Mouse (Mus musculus): ENCODE results near the gene Gm49661. TPM values are rescaled to one million over a fixed set of nuclear protein-coding genes. Genes with fewer than 3 reads are reported as not detected.

Gm49661 gene
- polyA plus RNA-seq, 1 experiment from 2014 or later, result not detected

DNA sequence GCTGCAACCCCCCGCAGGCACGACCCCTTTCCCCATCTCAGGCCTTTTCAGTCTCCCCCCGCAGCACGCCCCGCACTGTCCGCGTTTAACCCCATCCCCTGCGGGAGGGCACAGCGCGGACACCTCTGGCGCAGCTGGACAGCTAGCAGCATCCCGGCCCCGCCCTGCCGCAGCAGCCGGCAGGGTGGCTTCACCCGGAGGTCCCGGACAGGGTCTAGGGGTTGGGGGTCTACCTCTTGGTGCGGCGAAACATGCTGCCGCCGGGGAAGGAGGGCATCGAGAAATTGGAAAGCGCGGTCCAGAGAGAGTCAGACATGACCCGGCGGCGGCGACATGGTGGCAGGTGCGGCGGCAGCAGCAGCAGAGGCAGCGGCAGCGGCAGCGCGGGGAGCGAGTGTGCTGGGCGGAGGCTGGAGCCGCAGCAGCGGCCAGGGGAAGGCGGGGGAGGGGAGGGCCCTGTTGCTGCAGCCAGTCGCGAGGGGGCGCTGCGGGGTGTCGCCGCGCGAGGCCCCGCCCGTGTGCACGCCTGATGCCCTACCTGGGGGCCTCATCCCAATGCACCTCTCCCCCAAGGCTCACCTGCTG lies 32.2 kb downstream of the Gm49661 start, which contains the start of gene Mast1:
Gene Mast1, minus strand, starts transcription at position 398 of the 585 bp plus-strand sequence.
- ATAC-seq (ENCODE audit: insufficient number of reproducible peaks, insufficient read depth, low FRiP score, low TSS enrichment), result no peak
- peak within 1 kb of the TSS; percentile 44 for H3K4me3 ChIP-seq
- H3K36me3 ChIP-seq, result no peaks in the 10 kb centered on the region
- H3K4me2 ChIP-seq (replicated peaks), result peak within 1 kb of the TSS; percentile 74
- H3K9me3 ChIP-seq, result no peaks in the 10 kb centered on the region
- peaks cover 68% of the 10 kb centered on the region for H3K27me3 ChIP-seq
- H3K27ac ChIP-seq, result no peak within 1 kb of the TSS
- H3K9ac ChIP-seq, result peak within 1 kb of the TSS; percentile 41
- peaks cover 16% of the 10 kb centered on the region for H3K4me1 ChIP-seq
- under 1% methylated on average over 46 of the region's 50 CpGs for WGBS

DNA sequence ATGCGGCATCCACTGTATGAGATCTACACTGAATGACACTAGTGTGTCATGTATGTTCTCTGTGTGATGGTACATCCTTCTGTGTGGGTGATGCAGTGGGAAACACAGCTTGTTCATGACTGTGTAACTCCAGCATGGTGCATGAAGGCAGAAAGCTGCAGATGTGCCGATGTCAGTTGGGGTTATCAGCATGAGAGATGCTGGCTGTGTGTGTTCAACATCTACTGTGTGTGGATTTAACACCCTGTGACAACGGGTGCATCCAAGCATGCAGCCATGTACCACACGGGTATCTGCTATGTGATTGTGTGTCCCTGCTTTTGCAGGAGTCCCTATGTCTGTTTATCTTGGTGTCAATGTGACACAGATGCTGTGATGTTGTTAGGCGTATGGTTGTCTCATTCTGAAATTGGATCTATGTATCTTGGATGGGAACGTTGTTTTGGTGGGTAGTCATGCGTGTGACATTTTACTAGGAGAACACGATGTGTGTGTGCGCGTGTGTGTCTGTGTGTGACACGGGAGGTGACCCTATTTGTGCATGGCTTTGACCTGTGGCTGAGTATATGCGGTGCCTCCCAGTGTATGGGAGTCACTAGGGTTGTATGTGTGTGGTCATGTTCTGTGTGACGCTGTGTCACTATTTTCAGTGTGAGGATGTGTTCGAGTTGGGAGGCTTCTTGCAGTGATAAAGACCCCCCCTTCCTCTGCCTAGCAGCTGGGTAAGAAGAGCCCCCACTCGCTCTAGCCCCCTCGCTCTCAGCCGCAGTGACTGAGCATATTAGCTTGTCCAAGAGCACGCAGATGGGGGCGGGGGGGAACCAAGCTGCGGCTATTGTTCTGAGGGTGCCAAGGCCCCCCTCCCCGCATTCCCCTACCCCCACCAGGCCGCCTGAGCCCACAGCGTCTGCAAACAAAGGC lies 32.9 kb downstream of the Gm49661 start:
- Histone ChIP-seq H3K4me1 (peaks cover 16% of the 10 kb centered on the region), H3K36me3 (no peaks in the 10 kb centered on the region), H3K27ac (no peak overlapping the region), H3K9ac (peak overlapping the region; percentile 41; the same call in 1 of the 2 replicates), H3K4me3 (peak overlapping the region; percentile 44), H3K9me3 (no peaks in the 10 kb centered on the region), H3K27me3 (peaks cover 76% of the 10 kb centered on the region), H3K4me2 (replicated peaks) (peak overlapping the region; percentile 74)
- 24% methylated on average over 23 of the region's 23 CpGs for WGBS
- no peak for ATAC-seq (ENCODE audit: insufficient number of reproducible peaks, insufficient read depth, low FRiP score, low TSS enrichment)

DNA sequence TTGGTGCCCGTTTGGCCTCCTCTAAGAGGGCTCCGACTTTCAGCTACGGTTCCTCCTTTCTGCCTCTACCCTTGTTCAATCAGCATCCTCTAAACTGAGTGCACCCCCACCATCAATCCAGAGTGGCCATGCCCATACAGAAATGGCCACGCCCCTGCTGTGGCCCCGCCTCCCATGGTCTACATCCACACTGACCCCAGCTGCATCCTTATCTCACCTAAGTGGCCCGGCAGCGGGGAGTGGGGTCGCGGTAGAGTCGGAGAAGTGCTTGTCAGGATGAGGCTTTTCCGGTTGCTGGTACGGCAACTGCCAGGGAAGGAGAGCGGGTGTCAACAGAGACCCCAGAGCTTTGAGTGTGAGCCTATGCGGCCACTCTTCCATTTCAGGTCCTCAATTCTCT lies 33.7 kb downstream of the Gm49661 start:
- Histone ChIP-seq H3K4me2 (replicated peaks) (peak overlapping the region; percentile 74; the same call in 1 of the 2 replicates), H3K9me3 (no peaks in the 10 kb centered on the region), H3K4me3 (peak overlapping the region; percentile 20), H3K27ac (no peak overlapping the region), H3K36me3 (no peaks in the 10 kb centered on the region), H3K27me3 (peaks cover 75% of the 10 kb centered on the region), H3K4me1 (peaks cover 16% of the 10 kb centered on the region), H3K9ac (no peak overlapping the region)
- no peak for ATAC-seq (ENCODE audit: insufficient number of reproducible peaks, insufficient read depth, low FRiP score, low TSS enrichment)
- 3% methylated on average over 14 of the region's 14 CpGs for WGBS

DNA sequence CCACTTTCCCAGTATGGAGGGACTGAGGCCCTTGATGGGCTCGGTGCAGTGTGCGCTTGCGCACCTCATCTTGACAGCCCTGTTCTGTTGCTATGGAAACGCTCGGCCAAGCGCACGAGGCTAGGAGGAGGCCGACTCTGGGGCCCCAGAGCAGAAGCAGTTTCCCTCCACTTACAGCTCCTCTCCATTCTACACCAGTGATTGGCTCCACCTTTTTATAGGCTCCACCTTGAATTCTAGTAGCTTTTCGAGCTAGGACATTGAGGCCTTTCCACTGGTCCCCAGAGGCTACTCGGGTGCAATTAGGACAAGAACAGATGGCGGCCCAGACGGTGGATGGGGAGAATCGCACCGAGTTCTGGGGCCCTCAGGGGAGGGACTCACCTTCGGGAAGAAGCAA lies 34.4 kb downstream of the Gm49661 start:
- Histone ChIP-seq H3K9ac (no peak overlapping the region), H3K4me3 (peak overlapping the region; percentile 6; the same call in 1 of the 2 replicates), H3K4me2 (replicated peaks) (peak overlapping the region; percentile 74; the same call in 1 of the 2 replicates), H3K4me1 (peaks cover 16% of the 10 kb centered on the region), H3K9me3 (no peaks in the 10 kb centered on the region), H3K36me3 (no peaks in the 10 kb centered on the region), H3K27ac (no peak overlapping the region), H3K27me3 (peaks cover 78% of the 10 kb centered on the region)
- WGBS, result 2% methylated on average over 15 of the region's 15 CpGs
- peak; percentile 77 for ATAC-seq (ENCODE audit: insufficient number of reproducible peaks, insufficient read depth, low FRiP score, low TSS enrichment)

DNA sequence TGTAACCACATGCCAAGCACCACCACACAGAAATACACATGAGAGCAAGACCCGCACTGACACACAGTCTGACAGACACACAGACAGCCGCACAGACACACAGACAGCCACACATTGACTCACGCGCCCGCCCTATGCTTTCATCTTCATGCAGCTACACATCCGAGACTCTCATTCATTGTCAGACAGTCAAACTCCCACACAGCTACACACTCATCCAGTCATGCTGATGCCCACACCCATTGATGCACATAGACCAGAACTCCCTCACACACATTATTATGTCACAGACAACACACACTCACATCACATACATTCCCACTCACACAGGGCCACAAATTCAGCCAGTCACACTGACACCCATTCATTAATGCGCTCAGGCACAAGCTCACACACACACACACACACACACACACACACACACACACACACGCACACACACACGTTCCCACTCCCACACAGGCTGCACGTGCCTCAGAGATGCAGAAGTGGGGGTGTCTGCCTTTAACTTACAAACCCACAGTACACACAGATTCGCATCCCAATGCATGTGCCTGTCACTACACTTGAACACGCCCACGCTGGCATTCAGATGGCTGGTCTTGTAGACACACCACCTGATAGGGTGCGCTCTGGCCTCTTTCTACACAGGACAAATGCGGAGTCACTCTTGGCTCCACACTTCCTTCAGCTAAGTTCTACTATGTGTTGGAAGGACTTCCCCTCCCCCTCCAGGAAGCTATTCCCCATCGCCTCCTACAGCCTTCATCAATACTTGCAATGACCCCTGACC lies 35.3 kb downstream of the Gm49661 start:
- Histone ChIP-seq H3K4me3 (no peak overlapping the region), H3K9ac (no peak overlapping the region), H3K27ac (no peak overlapping the region), H3K4me2 (replicated peaks) (no peak overlapping the region), H3K27me3 (peaks cover 83% of the 10 kb centered on the region), H3K4me1 (peaks cover 16% of the 10 kb centered on the region), H3K36me3 (no peaks in the 10 kb centered on the region), H3K9me3 (no peaks in the 10 kb centered on the region)
- no peak for ATAC-seq (ENCODE audit: insufficient number of reproducible peaks, insufficient read depth, low FRiP score, low TSS enrichment)
- 77% methylated on average over 16 of the region's 16 CpGs for whole genome bisulfite sequencing

DNA sequence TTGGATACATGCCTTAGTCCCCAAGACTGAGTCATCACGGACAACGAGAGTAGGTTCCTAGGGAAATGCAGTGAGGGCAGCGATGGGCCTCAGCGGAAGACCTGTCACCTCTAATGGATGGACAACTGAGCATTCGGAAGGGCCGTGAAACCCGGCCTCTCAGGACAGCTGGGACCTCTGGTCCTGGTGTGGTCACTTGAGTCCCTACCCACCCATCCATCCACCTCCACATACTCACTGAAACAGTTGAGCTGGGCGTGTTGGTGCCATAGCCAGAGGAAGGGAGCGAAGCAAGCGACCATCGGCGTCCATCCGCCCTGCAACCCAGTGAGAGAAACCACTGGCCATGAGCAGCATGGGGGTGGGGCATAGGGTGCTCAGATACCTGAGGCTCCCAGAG lies 38.7 kb downstream of the Gm49661 start:
- Histone ChIP-seq H3K4me2 (replicated peaks) (no peak overlapping the region), H3K9ac (no peak overlapping the region), H3K36me3 (no peaks in the 10 kb centered on the region), H3K4me3 (no peak overlapping the region), H3K27ac (no peak overlapping the region), H3K4me1 (peaks cover 7% of the 10 kb centered on the region; the same call in 1 of the 2 replicates), H3K27me3 (peaks cover 60% of the 10 kb centered on the region), H3K9me3 (no peaks in the 10 kb centered on the region)
- 83% methylated on average over 13 of the region's 13 CpGs for WGBS
- no peak for ATAC-seq (ENCODE audit: insufficient number of reproducible peaks, insufficient read depth, low FRiP score, low TSS enrichment)

DNA sequence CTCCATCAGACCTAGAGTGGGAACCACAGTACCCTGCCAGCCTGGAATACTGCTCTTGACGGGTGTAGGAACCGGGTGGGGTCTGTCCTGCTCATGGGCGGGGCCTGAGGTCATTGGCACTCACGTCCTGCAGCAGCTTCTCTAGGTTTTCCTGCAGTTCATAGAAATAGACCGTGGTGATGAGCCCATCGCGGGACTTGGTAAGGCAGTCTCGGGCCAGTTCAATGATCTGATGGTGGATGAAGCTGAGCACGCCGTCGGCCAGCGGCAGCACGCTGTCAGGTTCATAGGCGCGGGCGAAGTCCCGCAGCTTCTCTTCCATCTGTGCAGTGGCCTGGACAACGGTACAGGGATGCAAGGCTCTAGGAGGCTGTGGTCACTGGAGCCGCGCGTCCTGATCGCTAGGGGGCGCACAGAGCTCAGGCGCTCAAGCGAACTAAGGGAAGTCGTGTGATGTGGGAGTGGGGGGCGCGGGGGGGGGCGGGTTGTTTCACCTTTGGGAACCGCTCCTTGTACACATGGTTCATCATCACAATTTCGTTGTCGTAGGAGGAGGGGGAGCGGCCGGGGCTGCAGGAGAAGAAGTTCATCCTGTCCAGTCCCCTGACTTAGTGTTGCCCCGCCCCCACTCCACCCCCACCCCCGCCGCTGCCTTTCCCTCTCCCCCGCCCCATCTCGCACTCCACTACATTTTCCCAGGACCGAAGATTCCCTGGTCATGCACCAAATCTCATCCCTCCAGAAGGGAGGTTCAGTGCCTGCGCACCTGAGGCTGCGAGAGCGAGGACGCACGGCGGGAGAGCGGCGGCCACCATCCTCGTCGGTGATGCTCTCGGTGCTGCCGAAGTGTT lies 40.6 kb downstream of the Gm49661 start:
- peak; percentile 66; the same call in 1 of the 2 replicates for ATAC-seq (ENCODE audit: insufficient number of reproducible peaks, insufficient read depth, low FRiP score, low TSS enrichment)
- peak overlapping the region; percentile 31; the same call in 1 of the 2 replicates for H3K9ac ChIP-seq
- H3K9me3 ChIP-seq, result no peaks in the 10 kb centered on the region
- H3K27me3 ChIP-seq, result peaks cover 41% of the 10 kb centered on the region
- WGBS, result 4% methylated on average over 47 of the region's 52 CpGs
- H3K4me1 ChIP-seq, result no peaks in the 10 kb centered on the region
- H3K36me3 ChIP-seq, result no peaks in the 10 kb centered on the region
- no peak overlapping the region for H3K27ac ChIP-seq
- H3K4me3 ChIP-seq, result peak overlapping the region; percentile 36
- H3K4me2 ChIP-seq (replicated peaks), result peak overlapping the region; percentile 67

DNA sequence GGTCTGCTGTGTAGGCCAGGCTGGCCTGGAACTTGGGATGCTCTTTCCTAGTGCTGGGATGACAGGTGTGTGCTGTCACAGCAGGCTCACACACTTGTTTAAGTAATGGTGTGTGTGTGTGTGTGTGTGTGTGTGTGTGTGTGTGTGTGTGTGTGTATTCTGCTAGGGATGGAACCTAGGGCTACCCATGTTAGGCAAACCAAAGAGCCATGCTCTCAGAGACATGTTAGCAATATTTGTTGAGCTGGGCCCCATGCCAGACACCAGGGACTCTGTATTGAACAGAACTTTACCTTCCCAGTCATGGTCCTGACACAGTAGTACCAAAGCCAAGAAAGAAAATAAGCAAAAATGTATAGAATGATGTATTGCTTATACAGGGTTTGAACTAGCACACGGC lies 41.7 kb downstream of the Gm49661 start:
- Histone ChIP-seq H3K9ac (no peak overlapping the region), H3K4me3 (no peak overlapping the region), H3K27ac (no peak overlapping the region), H3K4me2 (replicated peaks) (no peak overlapping the region), H3K36me3 (no peaks in the 10 kb centered on the region), H3K27me3 (peaks cover 39% of the 10 kb centered on the region), H3K9me3 (no peaks in the 10 kb centered on the region), H3K4me1 (no peaks in the 10 kb centered on the region)
- no peak for ATAC-seq (ENCODE audit: insufficient number of reproducible peaks, insufficient read depth, low FRiP score, low TSS enrichment)
- 92% methylated on average over 1 of the region's 1 CpGs for WGBS

DNA sequence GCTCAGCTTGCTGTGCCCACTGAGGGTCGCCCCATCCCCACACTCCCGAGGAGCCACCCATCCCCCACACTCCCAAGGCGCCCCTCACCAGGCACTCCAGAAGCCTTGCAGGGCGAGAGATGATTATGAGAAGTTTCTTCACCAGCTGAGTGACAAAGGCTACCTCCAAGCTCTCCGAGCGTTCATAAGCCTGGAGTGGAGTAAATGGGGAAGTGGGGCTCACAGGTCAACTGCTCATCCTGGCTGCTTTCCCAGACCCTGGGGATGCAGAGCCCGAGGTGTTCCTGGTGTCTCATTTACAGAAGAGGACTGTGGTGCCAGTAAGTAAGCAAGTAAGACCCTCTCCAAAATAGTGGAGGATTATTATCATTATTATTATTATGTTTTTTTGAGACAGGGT lies 43.7 kb downstream of the Gm49661 start:
- H3K36me3 ChIP-seq, result no peaks in the 10 kb centered on the region
- 81% methylated on average over 7 of the region's 7 CpGs for WGBS
- H3K4me2 ChIP-seq (replicated peaks), result no peak overlapping the region
- H3K9ac ChIP-seq, result no peak overlapping the region
- no peaks in the 10 kb centered on the region for H3K9me3 ChIP-seq
- H3K4me3 ChIP-seq, result no peak overlapping the region
- H3K27ac ChIP-seq, result no peak overlapping the region
- peaks cover 24% of the 10 kb centered on the region for H3K27me3 ChIP-seq
- H3K4me1 ChIP-seq, result no peaks in the 10 kb centered on the region
- no peak for ATAC-seq (ENCODE audit: insufficient number of reproducible peaks, insufficient read depth, low FRiP score, low TSS enrichment)

DNA sequence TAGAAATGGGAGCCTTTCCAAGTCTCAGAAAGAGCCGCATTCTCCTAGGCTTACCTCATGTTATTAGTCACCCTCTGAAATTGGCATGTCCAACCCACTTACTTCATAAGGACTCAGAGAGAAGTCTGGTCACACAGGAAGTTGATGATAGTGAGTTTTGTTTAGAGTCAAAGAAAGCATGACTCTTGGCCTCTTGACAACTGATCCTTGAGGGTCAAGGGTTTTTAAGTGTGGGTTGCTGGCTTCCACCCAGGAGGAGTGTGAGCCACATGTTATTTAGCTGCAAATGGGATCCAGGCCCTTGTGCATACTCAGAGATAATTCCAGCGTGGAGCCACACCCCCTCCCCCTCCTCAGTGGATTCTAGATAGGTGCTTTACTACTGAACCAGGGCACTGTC lies 47.6 kb downstream of the Gm49661 start:
- Histone ChIP-seq H3K9ac (no peak overlapping the region), H3K9me3 (no peaks in the 10 kb centered on the region), H3K36me3 (no peaks in the 10 kb centered on the region), H3K4me3 (no peak overlapping the region), H3K27me3 (peaks cover 24% of the 10 kb centered on the region), H3K27ac (no peak overlapping the region), H3K4me2 (replicated peaks) (no peak overlapping the region), H3K4me1 (no peaks in the 10 kb centered on the region)
- no peak for ATAC-seq (ENCODE audit: insufficient number of reproducible peaks, insufficient read depth, low FRiP score, low TSS enrichment)
- WGBS, result 74% methylated on average over 2 of the region's 2 CpGs

DNA sequence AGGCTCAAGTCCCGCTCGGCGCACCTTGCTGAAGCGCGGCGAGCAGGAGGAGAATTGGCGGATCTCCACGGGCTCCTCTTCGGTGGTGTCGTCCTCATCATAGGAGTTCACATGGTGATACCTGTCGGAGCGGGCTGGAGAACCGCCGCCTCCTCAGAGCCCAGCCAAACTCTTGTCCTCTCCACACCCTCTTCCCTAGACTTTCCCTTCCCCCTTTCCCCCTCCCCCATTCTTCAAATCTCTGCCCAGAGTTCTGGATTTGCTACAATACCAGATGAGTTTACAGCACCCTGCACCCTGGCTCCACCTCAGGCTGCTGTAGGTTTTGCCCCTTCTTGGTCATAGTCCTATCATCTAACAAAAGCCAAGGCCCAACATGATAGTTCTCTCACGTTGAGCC lies 50.6 kb downstream of the Gm49661 start:
- Histone ChIP-seq H3K9ac (no peak overlapping the region), H3K27ac (no peak overlapping the region), H3K4me2 (replicated peaks) (no peak overlapping the region), H3K4me3 (no peak overlapping the region), H3K9me3 (no peaks in the 10 kb centered on the region), H3K4me1 (peaks cover under 1% of the 10 kb centered on the region; the same call in 1 of the 2 replicates), H3K36me3 (0 out of 2 replicates have a peak, but pooled peaks cover 4% of the 10 kb centered on the region), H3K27me3 (peaks cover 46% of the 10 kb centered on the region)
- 93% methylated on average over 15 of the region's 15 CpGs for WGBS
- no peak for ATAC-seq (ENCODE audit: insufficient number of reproducible peaks, insufficient read depth, low FRiP score, low TSS enrichment)
